Mouse (Mus musculus): ENCODE data around the gene Sec14l4. TPM values are rescaled to one million over a fixed set of nuclear protein-coding genes. Genes with fewer than 3 reads are reported as not detected.
A peak's percentile ranks its signal among the peaks of the same experiment; 100 is the strongest.

The Sec14l4 gene
- polyA plus RNA-seq, 1 experiment from 2014 or later: not detected

- 85% methylated on average over 18 of the region's 18 CpGs for WGBS
- no peaks in the 10 kb centered on the region for H3K27me3 ChIP-seq (ENCODE audit: control insufficient read depth, insufficient read depth, low read length)
- no peak overlapping the region for H3K27ac ChIP-seq (replicated peaks; ENCODE audit: low read depth, low read length)
- H3K4me2 ChIP-seq (ENCODE audit: low read depth, low read length): no peak overlapping the region
- no peaks in the 10 kb centered on the region for H3K36me3 ChIP-seq (replicated peaks; ENCODE audit: control insufficient read depth, insufficient read depth, low read depth, low read length)
- no peak for DNase-seq (ENCODE audit: low spot score)
- no peak overlapping the region for H3K4me3 ChIP-seq (ENCODE audit: low read depth, low read length)
- no peak for ATAC-seq (replicated peaks; ENCODE audit: insufficient number of reproducible peaks, low FRiP score, low TSS enrichment, low read depth)
- H3K9me3 ChIP-seq (replicated peaks; ENCODE audit: control insufficient read depth, low read length): no peaks in the 10 kb centered on the region
- H3K9ac ChIP-seq (replicated peaks; ENCODE audit: low read length): no peak overlapping the region
- H3K4me1 ChIP-seq (ENCODE audit: control insufficient read depth, insufficient read depth, low read length): peaks cover 4% of the 10 kb centered on the region
Measured at GRCm38 (mm10) chr11:4093459-4094377, 62.5 kb downstream of the Sec14l4 start.

GRCm38 (mm10) chr11:4094378-4095170 lies 63.3 kb downstream of the Sec14l4 start:
- peak overlapping the region; percentile 53 for H3K4me3 ChIP-seq (ENCODE audit: low read depth, low read length)
- H3K4me1 ChIP-seq (ENCODE audit: control insufficient read depth, insufficient read depth, low read length): peaks cover 4% of the 10 kb centered on the region
- H3K4me2 ChIP-seq (ENCODE audit: low read depth, low read length): peak overlapping the region; percentile 59
- ATAC-seq (replicated peaks; ENCODE audit: insufficient number of reproducible peaks, low FRiP score, low TSS enrichment, low read depth) (no peak), DNase-seq (ENCODE audit: low spot score) (peak; percentile 77)
- peak overlapping the region; percentile 57 for H3K9ac ChIP-seq (replicated peaks; ENCODE audit: low read length)
- peak overlapping the region; percentile 25; the same call in 1 of the 2 replicates for H3K27ac ChIP-seq (replicated peaks; ENCODE audit: low read depth, low read length)
- H3K9me3 ChIP-seq (replicated peaks; ENCODE audit: control insufficient read depth, low read length): no peaks in the 10 kb centered on the region
- H3K36me3 ChIP-seq (replicated peaks; ENCODE audit: control insufficient read depth, insufficient read depth, low read depth, low read length): no peaks in the 10 kb centered on the region
- no peaks in the 10 kb centered on the region for H3K27me3 ChIP-seq (ENCODE audit: control insufficient read depth, insufficient read depth, low read length)
- WGBS: 6% methylated on average over 23 of the region's 24 CpGs

GRCm38 (mm10) chr11:4095171-4096053 lies 64.2 kb downstream of the Sec14l4 start, which contains the start of gene Mtfp1:
Mtfp1 (minus strand) TSS chr11:4095445.
- Histone ChIP-seq H3K9me3 (replicated peaks; ENCODE audit: control insufficient read depth, low read length) (no peaks in the 10 kb centered on the region), H3K36me3 (replicated peaks; ENCODE audit: control insufficient read depth, insufficient read depth, low read depth, low read length) (no peaks in the 10 kb centered on the region), H3K9ac (replicated peaks; ENCODE audit: low read length) (peak within 1 kb of the TSS; percentile 62), H3K4me1 (ENCODE audit: control insufficient read depth, insufficient read depth, low read length) (peaks cover 4% of the 10 kb centered on the region), H3K4me2 (ENCODE audit: low read depth, low read length) (peak within 1 kb of the TSS; percentile 59), H3K4me3 (ENCODE audit: low read depth, low read length) (peak within 1 kb of the TSS; percentile 53), H3K27ac (replicated peaks; ENCODE audit: low read depth, low read length) (peak within 1 kb of the TSS; percentile 49; the same call in 1 of the 2 replicates), H3K27me3 (ENCODE audit: control insufficient read depth, insufficient read depth, low read length) (no peaks in the 10 kb centered on the region)
- DNase-seq (ENCODE audit: low spot score) (peak; percentile 75), ATAC-seq (replicated peaks; ENCODE audit: insufficient number of reproducible peaks, low FRiP score, low TSS enrichment, low read depth) (no peak)
- 9% methylated on average over 32 of the region's 34 CpGs for WGBS

- Histone ChIP-seq H3K4me2 (ENCODE audit: low read depth, low read length) (peak overlapping the region; percentile 80), H3K4me1 (ENCODE audit: control insufficient read depth, insufficient read depth, low read length) (peaks cover 4% of the 10 kb centered on the region), H3K4me3 (ENCODE audit: low read depth, low read length) (peak overlapping the region; percentile 43), H3K27me3 (ENCODE audit: control insufficient read depth, insufficient read depth, low read length) (no peaks in the 10 kb centered on the region), H3K36me3 (replicated peaks; ENCODE audit: control insufficient read depth, insufficient read depth, low read depth, low read length) (no peaks in the 10 kb centered on the region), H3K9ac (replicated peaks; ENCODE audit: low read length) (peak overlapping the region; percentile 73), H3K27ac (replicated peaks; ENCODE audit: low read depth, low read length) (peak overlapping the region; percentile 71), H3K9me3 (replicated peaks; ENCODE audit: control insufficient read depth, low read length) (no peaks in the 10 kb centered on the region)
- WGBS: 2% methylated on average over 45 of the region's 45 CpGs
- peak; percentile 99 for DNase-seq (ENCODE audit: low spot score)
- peak; percentile 93 for ATAC-seq (replicated peaks; ENCODE audit: insufficient number of reproducible peaks, low FRiP score, low TSS enrichment, low read depth)
Measured at GRCm38 (mm10) chr11:4096054-4096984, 65.1 kb downstream of the Sec14l4 start.

- Histone ChIP-seq H3K4me2 (ENCODE audit: low read depth, low read length) (peak overlapping the region; percentile 80), H3K4me1 (ENCODE audit: control insufficient read depth, insufficient read depth, low read length) (peaks cover 4% of the 10 kb centered on the region), H3K27me3 (ENCODE audit: control insufficient read depth, insufficient read depth, low read length) (no peaks in the 10 kb centered on the region), H3K9me3 (replicated peaks; ENCODE audit: control insufficient read depth, low read length) (no peaks in the 10 kb centered on the region), H3K9ac (replicated peaks; ENCODE audit: low read length) (peak overlapping the region; percentile 73), H3K27ac (replicated peaks; ENCODE audit: low read depth, low read length) (peak overlapping the region; percentile 71), H3K36me3 (replicated peaks; ENCODE audit: control insufficient read depth, insufficient read depth, low read depth, low read length) (no peaks in the 10 kb centered on the region), H3K4me3 (ENCODE audit: low read depth, low read length) (peak overlapping the region; percentile 43)
- DNase-seq (ENCODE audit: low spot score) (peak; percentile 4), ATAC-seq (replicated peaks; ENCODE audit: insufficient number of reproducible peaks, low FRiP score, low TSS enrichment, low read depth) (peak; percentile 8)
- 38% methylated on average over 10 of the region's 10 CpGs for WGBS
Measured at GRCm38 (mm10) chr11:4097091-4097621, 65.9 kb downstream of the Sec14l4 start.

Data from embryonic facial prominence, embryonic 11.5 days (tissue).